Mouse (Mus musculus): ENCODE data around the gene Zer1.

- TF ChIP-seq CTCF (IDR thresholded peaks at IDR 0.05; ENCODE audit: low read depth) (peak; percentile 85), EP300 (IDR thresholded peaks at IDR 0.05; ENCODE audit: low read depth) (no peak)
Observed at GRCm38 (mm10) chr2:30161809-30162208, 37.4 kb upstream of the Zer1 start.

Data from liver, postnatal 0 days (tissue).